Mouse (Mus musculus): ENCODE data around the gene Onecut1. TPM values are rescaled to one million over a fixed set of nuclear protein-coding genes. Genes with fewer than 3 reads are reported as not detected.

Gene Onecut1
- total and polyA plus RNA-seq, 3 experiments, result not detected

DNA sequence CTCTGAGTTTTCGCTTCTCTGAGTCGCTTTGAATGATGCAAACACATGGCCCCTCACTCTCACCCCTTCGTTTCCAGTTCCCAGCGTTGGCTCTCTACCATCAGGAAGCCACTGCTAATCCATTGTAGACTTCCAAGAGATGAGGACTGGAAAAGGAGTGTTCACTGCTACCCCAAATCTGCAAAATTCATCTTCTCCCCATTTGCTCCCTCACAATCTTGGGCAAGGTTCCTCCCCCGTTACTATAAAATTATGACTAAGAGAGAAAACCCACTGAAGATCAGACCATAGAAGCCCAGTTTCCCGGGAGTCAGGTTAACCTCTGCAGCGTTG lies 4.2 kb upstream of the Onecut1 start:
- Histone ChIP-seq H3K4me3 (ENCODE audit: control insufficient read depth in 1 of 2, insufficient read depth in 1 of 2, low read depth in 2 of 2, low read length in 2 of 2) (no peak overlapping the region), H3K36me3 (ENCODE audit: control insufficient read depth in 1 of 2, insufficient read depth in 2 of 2, low read length in 2 of 2) (no peaks in the 10 kb centered on the region), H3K9me3 (replicated peaks; ENCODE audit: insufficient read depth, low read length) (no peaks in the 10 kb centered on the region), H3K79me2 (ENCODE audit: control insufficient read depth, insufficient read depth, low read length, poor library complexity) (no peaks in the 10 kb centered on the region), H3K4me1 (ENCODE audit: control insufficient read depth in 1 of 2, insufficient read depth in 2 of 2, low read length in 2 of 2) (no peaks in the 10 kb centered on the region), H3K27ac (ENCODE audit: control insufficient read depth, low read depth, low read length) (no peak overlapping the region), H3K9ac (ENCODE audit: control insufficient read depth, low read depth, low read length, poor library complexity, severe bottlenecking) (no peak overlapping the region), H3K27me3 (ENCODE audit: control insufficient read depth in 1 of 2, insufficient read depth in 2 of 2, low read length in 2 of 2) (no peaks in the 10 kb centered on the region)
- TF ChIP-seq MAFK (IDR thresholded peaks at IDR 0.05; ENCODE audit: borderline replicate concordance, low read depth, low read length) (no peak), USF1 (IDR thresholded peaks at IDR 0.05; ENCODE audit: low read depth, low read length) (no peak), GATA1 (IDR thresholded peaks at IDR 0.05; ENCODE audit: low read depth, low read length) (no peak)
- no peak for DNase-seq (ENCODE audit: low read depth, low spot score)

DNA sequence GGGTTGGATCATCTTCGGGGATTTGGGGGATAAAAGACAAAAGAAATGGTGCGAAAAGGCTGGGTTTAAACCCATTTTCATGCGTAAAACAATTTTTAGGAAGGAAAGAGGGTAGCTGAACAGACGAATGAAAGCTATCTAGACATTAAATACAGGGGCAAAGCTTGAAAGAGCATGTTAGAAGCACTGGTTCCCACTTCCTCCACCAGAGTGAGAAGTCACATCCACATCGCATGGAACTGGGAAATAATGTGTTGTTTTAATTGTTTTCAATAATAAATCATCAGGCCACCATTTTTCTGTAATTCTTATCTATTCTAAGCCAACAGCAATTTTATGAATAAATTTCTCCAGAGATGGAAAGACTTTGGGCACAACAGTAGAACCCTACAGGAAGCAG lies 3.6 kb upstream of the Onecut1 start:
- H3K4me1 ChIP-seq (ENCODE audit: control insufficient read depth in 1 of 2, insufficient read depth in 2 of 2, low read length in 2 of 2), result no peaks in the 10 kb centered on the region
- H3K79me2 ChIP-seq (ENCODE audit: control insufficient read depth, insufficient read depth, low read length, poor library complexity), result no peaks in the 10 kb centered on the region
- H3K27me3 ChIP-seq (ENCODE audit: control insufficient read depth in 1 of 2, insufficient read depth in 2 of 2, low read length in 2 of 2), result no peaks in the 10 kb centered on the region
- H3K27ac ChIP-seq (ENCODE audit: control insufficient read depth, low read depth, low read length), result no peak overlapping the region
- H3K9me3 ChIP-seq (replicated peaks; ENCODE audit: insufficient read depth, low read length), result no peaks in the 10 kb centered on the region
- H3K4me3 ChIP-seq (ENCODE audit: control insufficient read depth in 1 of 2, insufficient read depth in 1 of 2, low read depth in 2 of 2, low read length in 2 of 2), result no peak overlapping the region
- DNase-seq (ENCODE audit: low read depth, low spot score), result no peak
- H3K9ac ChIP-seq (ENCODE audit: control insufficient read depth, low read depth, low read length, poor library complexity, severe bottlenecking), result no peak overlapping the region
- TF ChIP-seq NRF1 (IDR thresholded peaks at IDR 0.05; ENCODE audit: insufficient read depth, low read depth, low read length, poor library complexity, severe bottlenecking), result no peak
- no peaks in the 10 kb centered on the region for H3K36me3 ChIP-seq (ENCODE audit: control insufficient read depth in 1 of 2, insufficient read depth in 2 of 2, low read length in 2 of 2)

DNA sequence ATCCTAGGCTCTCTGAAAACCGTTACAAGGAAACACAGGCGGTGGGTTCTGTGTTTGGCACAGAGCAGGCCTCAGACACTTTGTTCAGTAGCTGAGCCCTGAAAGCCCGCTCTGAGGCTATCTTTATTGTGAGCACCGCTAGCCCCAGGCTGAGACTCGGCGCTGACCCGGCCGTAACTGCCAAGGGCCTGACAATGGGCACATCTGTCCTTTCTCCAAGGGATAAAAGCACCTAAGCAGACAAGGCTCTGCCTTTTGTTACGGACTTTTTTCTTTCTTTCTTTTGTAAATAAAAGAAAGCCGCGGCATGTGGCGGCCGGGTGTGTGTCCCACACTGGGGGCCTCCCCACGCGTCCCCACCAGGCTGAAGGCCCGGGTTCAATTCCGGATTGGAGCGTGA lies 1.3 kb upstream of the Onecut1 start:
- Histone ChIP-seq H3K79me2 (ENCODE audit: control insufficient read depth, insufficient read depth, low read length, poor library complexity) (no peaks in the 10 kb centered on the region), H3K4me1 (ENCODE audit: control insufficient read depth in 1 of 2, insufficient read depth in 2 of 2, low read length in 2 of 2) (no peaks in the 10 kb centered on the region), H3K27me3 (ENCODE audit: control insufficient read depth in 1 of 2, insufficient read depth in 2 of 2, low read length in 2 of 2) (no peaks in the 10 kb centered on the region), H3K4me3 (ENCODE audit: control insufficient read depth in 1 of 2, insufficient read depth in 1 of 2, low read depth in 2 of 2, low read length in 2 of 2) (no peak overlapping the region), H3K36me3 (ENCODE audit: control insufficient read depth in 1 of 2, insufficient read depth in 2 of 2, low read length in 2 of 2) (no peaks in the 10 kb centered on the region), H3K27ac (ENCODE audit: control insufficient read depth, low read depth, low read length) (no peak overlapping the region), H3K9ac (ENCODE audit: control insufficient read depth, low read depth, low read length, poor library complexity, severe bottlenecking) (no peak overlapping the region), H3K9me3 (replicated peaks; ENCODE audit: insufficient read depth, low read length) (no peaks in the 10 kb centered on the region)
- no peak for DNase-seq (ENCODE audit: low read depth, low spot score)
- TF ChIP-seq KAT2A (conservative IDR thresholded peaks at IDR 0.05; ENCODE audit: low read depth, low read length) (no peak), RCOR1 (IDR thresholded peaks at IDR 0.05; ENCODE audit: low read depth, low read length) (no peak), GATA1 (IDR thresholded peaks at IDR 0.05; ENCODE audit: low read depth, low read length) (no peak), MAFK (IDR thresholded peaks at IDR 0.05; ENCODE audit: borderline replicate concordance, low read depth, low read length) (no peak), CHD2 (IDR thresholded peaks at IDR 0.05; ENCODE audit: low read length) (no peak), CHD1 (IDR thresholded peaks at IDR 0.05; ENCODE audit: low read depth, low read length) (no peak), UBTF (IDR thresholded peaks at IDR 0.05; ENCODE audit: borderline replicate concordance, insufficient read depth, low read depth, low read length) (no peak)

Measured in MEL (cell line).